Mouse (Mus musculus) hindbrain, embryonic 11.5 days (tissue): ENCODE measurements at regions not wholly inside any gene's neighbourhood (a gene's known extent, or its start where the extent isn't known, plus 50 kb on each side); places are given as distances from the start of the nearest gene placed in this dataset.
"Not testable (repeated sequence)": the region's sequence is repeated elsewhere in the genome, so short reads cannot be mapped to it uniquely, and the experiment has no call there.

Experiments used
- ATAC-seq: fragments of 200-750 bp; cut with Nextera tagmentation; 2 replicates; pipeline ENCODE4 v1.8.0; 2017; ENCODE audit warnings: mild to moderate bottlenecking, moderate TSS enrichment, moderate library complexity; ENCODE audit not compliant: low FRiP score
- DNase-seq: peaks from one replicate; pipeline ENCODE4 v3.0.0-alpha.2; 2015; ENCODE audit warnings: low spot score
- H3K27ac ChIP-seq: fragments of 300-500 bp; sonication (generic); 2 replicates; pipeline ENCODE4 v1.5.1; 2014; ENCODE audit warnings: mild to moderate bottlenecking, low read depth, low read length
- H3K27me3 ChIP-seq: fragments of 300-500 bp; sonication (generic); 2 replicates; pipeline ENCODE4 v1.6.1; 2014; ENCODE audit warnings: mild to moderate bottlenecking, low read length, moderate library complexity, mixed read lengths; ENCODE audit not compliant: control insufficient read depth, insufficient read depth
- H3K36me3 ChIP-seq: fragments of 300-500 bp; sonication (generic); 2 replicates; pipeline ENCODE4 v1.6.1; 2014; ENCODE audit warnings: mild to moderate bottlenecking, low read length, moderate library complexity, mixed read lengths; ENCODE audit not compliant: control insufficient read depth, insufficient read depth
- H3K4me1 ChIP-seq: fragments of 300-500 bp; sonication (generic); replicated peaks from 2 replicates; pipeline ENCODE4 v1.6.1; 2014; ENCODE audit warnings: low read length, mixed read lengths; ENCODE audit not compliant: control insufficient read depth, insufficient read depth
- H3K4me2 ChIP-seq: fragments of 300-500 bp; sonication (generic); replicated peaks from 2 replicates; pipeline ENCODE4 v1.6.1; 2014; ENCODE audit warnings: mild to moderate bottlenecking, low read depth, low read length
- H3K4me3 ChIP-seq: fragments of 300-500 bp; sonication (generic); 2 replicates; pipeline ENCODE4 v1.5.1; 2014; ENCODE audit warnings: low read depth, low read length
- H3K9ac ChIP-seq: fragments of 300-500 bp; sonication (generic); 2 replicates; pipeline ENCODE4 v1.6.1; 2014; ENCODE audit warnings: low read depth, low read length
- H3K9me3 ChIP-seq: fragments of 300-500 bp; sonication (generic); 2 replicates; pipeline ENCODE4 v1.6.1; 2016; ENCODE audit warnings: low read length; ENCODE audit not compliant: control insufficient read depth
- WGBS: fragments of 180-500 bp; shearing (Covaris S2); extraction: QIAGEN DNeasy Blood & Tissue Kit; methylation state at CpG from one replicate; pipeline ENCODE4 v1.1.7; 2014; 5-methylcytosine and 5-hydroxymethylcytosine counted together

DNA sequence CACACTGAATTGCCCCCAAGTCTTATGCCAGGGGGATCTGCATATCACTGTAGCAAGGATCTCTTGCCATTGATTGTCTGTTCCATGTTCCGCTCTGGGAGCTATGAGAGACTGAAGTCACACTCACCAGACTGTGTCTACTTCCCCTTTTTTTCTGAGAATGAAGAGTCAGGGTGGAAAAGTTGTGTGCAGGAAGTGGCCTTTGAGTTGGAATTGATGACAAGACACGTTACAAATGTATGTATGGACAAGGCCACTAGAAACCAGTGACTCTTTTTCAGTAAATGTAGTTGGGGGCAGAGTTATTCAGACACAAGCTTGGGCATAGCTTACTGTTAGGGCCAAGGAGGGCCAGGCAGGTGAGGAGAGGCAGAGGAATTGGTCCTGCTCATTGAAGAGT, 70.4 kb upstream of the Creb5 start:
- H3K4me3 ChIP-seq: no peak overlapping the region
- no peaks in the 10 kb centered on the region for H3K36me3 ChIP-seq
- ATAC-seq: no peak
- 78% methylated on average over 2 of the region's 2 CpGs for WGBS
- H3K4me1 ChIP-seq: peaks cover 2% of the 10 kb centered on the region; the same call in 1 of the 2 replicates
- no peak overlapping the region for H3K27ac ChIP-seq
- DNase-seq: no peak
- no peaks in the 10 kb centered on the region for H3K9me3 ChIP-seq
- H3K27me3 ChIP-seq: no peaks in the 10 kb centered on the region
- no peak overlapping the region for H3K4me2 ChIP-seq
- H3K9ac ChIP-seq: no peak overlapping the region

DNA sequence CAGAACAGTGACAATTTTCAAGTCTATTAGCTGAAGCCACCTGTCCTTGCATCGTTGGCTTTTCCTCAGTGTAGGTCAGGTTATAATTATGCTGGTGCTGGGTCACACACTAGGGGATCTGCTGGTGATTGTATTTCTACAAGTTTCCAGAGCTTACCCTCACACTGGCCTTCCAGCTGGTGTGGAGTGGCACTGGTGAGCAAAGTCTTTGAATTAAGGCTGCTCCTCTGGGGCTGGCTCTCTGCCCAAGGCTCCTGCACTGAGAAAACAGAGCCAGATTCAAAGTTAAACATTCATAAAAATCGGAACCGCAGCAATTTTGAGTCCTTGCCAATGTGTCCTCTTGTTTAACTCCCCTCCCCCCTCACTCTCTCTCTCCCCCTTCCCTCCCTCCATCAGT, 75.7 kb upstream of the Creb5 start:
- ATAC-seq (no peak), DNase-seq (no peak)
- Histone ChIP-seq H3K27me3 (no peaks in the 10 kb centered on the region), H3K4me1 (no peaks in the 10 kb centered on the region), H3K9me3 (no peaks in the 10 kb centered on the region), H3K36me3 (no peaks in the 10 kb centered on the region), H3K4me3 (no peak overlapping the region), H3K27ac (no peak overlapping the region), H3K9ac (no peak overlapping the region), H3K4me2 (no peak overlapping the region)
- WGBS: 88% methylated on average over 3 of the region's 3 CpGs

DNA sequence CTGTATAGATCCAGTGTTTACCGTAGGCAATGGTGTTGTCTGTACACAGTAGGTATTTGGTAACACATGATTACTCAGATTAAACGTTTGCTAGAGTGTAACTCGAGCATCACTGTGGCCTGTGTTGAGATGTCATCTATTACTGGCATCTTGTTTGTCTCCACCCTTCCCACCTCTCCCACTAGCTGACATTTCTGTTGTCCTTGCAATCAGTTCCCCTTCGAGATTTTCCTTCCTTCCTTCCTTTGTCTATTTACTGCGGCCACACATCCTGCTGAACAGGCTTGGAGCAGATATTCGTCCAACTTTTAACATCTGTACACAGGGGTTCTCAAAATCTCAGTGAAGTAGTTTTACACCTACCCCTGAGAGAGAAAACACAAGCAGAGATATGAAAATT, 77.7 kb upstream of the Creb5 start:
- DNase-seq: no peak
- no peaks in the 10 kb centered on the region for H3K36me3 ChIP-seq
- H3K27me3 ChIP-seq: no peaks in the 10 kb centered on the region
- H3K9me3 ChIP-seq: no peaks in the 10 kb centered on the region
- H3K27ac ChIP-seq: no peak overlapping the region
- no peak overlapping the region for H3K4me3 ChIP-seq
- WGBS: 79% methylated on average over 6 of the region's 6 CpGs
- no peaks in the 10 kb centered on the region for H3K4me1 ChIP-seq
- ATAC-seq: no peak
- no peak overlapping the region for H3K4me2 ChIP-seq
- H3K9ac ChIP-seq: no peak overlapping the region

DNA sequence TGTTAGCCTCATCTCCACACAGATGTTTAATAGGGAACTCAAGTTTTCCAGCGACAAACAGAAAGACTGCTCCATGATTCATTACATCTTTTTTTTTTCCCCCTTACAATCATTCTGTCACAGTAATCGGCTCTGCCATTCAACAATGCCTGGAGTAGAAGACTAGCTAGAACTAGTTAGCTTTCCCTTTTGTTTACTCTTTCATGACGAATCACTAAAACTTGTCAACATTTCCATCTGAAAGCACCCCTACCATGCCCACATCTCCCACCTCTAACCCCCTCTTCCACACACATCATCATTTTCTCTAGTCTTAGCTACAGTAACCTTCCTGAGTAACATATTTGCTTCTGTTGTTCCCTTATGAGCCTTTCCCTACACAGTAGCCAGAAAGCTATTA, 78.6 kb upstream of the Creb5 start:
- WGBS: 34% methylated on average over 3 of the region's 3 CpGs
- no peaks in the 10 kb centered on the region for H3K27me3 ChIP-seq
- no peak overlapping the region for H3K27ac ChIP-seq
- ATAC-seq (no peak), DNase-seq (no peak)
- H3K4me3 ChIP-seq: no peak overlapping the region
- no peak overlapping the region for H3K9ac ChIP-seq
- no peaks in the 10 kb centered on the region for H3K9me3 ChIP-seq
- H3K36me3 ChIP-seq: no peaks in the 10 kb centered on the region
- H3K4me1 ChIP-seq: no peaks in the 10 kb centered on the region
- no peak overlapping the region for H3K4me2 ChIP-seq

DNA sequence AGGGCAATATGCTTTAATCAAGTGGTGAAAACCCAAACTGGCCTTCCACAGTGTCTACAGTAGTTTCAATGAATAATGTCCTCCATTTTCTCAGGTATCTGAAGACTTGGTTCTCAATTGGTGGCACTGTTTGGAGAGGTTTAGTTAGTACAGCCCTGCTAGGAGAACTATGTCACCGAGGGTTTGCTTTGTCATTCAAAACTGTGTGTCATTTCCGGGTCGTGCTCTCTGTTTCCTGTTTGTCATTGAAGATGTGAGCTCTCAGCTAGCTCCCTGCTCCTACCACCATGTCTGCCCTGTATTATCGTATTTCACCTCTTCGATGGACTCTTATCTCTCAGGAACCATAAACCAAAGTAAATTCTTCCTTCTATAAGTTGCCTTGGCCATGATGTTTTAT, 79.3 kb upstream of the Creb5 start:
- ATAC-seq (no peak), DNase-seq (no peak)
- H3K9ac ChIP-seq: no peak overlapping the region
- no peak overlapping the region for H3K4me3 ChIP-seq
- 76% methylated on average over 5 of the region's 5 CpGs for WGBS
- no peaks in the 10 kb centered on the region for H3K4me1 ChIP-seq
- no peaks in the 10 kb centered on the region for H3K36me3 ChIP-seq
- H3K27me3 ChIP-seq: no peaks in the 10 kb centered on the region
- H3K4me2 ChIP-seq: no peak overlapping the region
- H3K27ac ChIP-seq: no peak overlapping the region
- no peaks in the 10 kb centered on the region for H3K9me3 ChIP-seq

DNA sequence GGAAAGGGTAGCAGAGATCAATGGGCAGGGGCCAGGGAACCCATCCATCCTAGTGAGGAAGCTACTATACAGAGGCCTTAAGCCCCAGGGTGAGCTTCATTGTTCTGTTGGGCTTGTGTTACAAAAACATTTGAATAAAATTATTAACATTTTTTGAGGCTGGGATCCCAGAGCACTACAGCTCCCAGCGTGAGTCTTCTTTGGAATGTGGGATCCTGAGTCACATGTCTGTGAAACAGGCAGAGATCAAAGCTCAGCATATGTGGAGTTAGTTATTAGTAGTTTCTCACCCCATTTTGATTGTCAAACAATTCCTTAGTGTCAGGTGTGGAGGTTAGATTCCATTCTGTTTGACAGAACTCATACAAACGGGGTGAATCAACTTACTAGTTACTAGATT, 79.7 kb upstream of the Creb5 start:
- no peak overlapping the region for H3K4me3 ChIP-seq
- no peak overlapping the region for H3K9ac ChIP-seq
- no peak for DNase-seq
- no peak overlapping the region for H3K4me2 ChIP-seq
- no peak for ATAC-seq
- no peaks in the 10 kb centered on the region for H3K27me3 ChIP-seq
- H3K9me3 ChIP-seq: no peaks in the 10 kb centered on the region
- H3K36me3 ChIP-seq: no peaks in the 10 kb centered on the region
- WGBS: 65% methylated on average over 2 of the region's 2 CpGs
- H3K4me1 ChIP-seq: no peaks in the 10 kb centered on the region
- H3K27ac ChIP-seq: no peak overlapping the region

DNA sequence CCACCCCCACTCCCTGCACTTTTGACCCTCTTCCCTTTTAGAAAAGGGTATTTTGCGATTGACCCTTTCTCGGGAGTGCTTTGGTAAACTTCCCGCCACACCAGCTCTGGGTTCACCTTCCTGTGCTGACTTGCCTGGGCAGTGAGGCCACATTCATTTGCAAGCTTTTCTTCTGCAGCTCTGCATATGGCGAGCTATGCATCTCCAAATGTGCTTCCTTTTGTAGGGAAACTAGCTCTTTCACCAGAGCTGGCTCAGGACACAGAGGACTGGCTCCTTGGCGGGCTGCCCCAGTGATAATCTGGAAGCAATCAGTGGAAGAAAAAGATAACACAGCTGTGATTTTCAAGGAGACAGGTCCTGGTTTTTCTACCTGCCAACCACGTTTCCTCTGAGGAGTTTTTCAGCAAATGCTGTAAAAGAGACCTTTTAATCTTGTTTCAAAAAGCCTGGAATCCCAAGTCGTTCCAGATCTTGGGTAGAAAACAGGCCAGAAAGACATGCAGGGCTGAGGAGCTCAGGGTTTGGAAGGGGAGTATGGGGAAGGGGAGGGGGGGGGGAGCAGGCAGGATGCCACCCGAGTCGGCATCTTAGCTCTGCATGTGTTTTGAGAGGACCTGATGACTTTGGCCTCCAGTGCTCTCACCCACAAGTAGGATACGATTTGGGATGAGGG, 85.7 kb upstream of the Creb5 start:
- ATAC-seq: no peak
- no peaks in the 10 kb centered on the region for H3K36me3 ChIP-seq

DNA sequence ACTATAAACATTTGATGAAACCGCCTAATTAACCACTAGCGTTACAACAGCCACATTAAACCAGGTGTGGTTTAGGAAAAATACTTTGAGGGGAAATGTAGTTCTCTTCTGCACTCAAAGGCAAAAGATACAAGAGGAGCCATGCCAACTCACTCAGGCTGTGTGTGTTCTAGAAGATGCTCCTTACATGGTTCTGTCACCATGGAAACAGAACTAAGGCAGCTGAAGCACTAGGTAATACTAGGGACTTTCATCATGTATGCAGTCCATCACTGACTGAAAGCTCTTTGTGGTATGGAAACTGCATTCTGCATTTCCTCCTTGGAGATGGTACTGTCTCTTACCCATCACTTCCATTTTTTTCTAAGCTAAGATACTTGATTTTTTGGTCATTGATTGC, 87.6 kb upstream of the Creb5 start:
- WGBS: 96% methylated on average over 2 of the region's 2 CpGs
- no peaks in the 10 kb centered on the region for H3K27me3 ChIP-seq

More for the DNA sequence above, 85.7 kb upstream of the Creb5 start:
- Histone ChIP-seq H3K9ac (no peak overlapping the region), H3K4me1 (no peaks in the 10 kb centered on the region), H3K4me3 (no peak overlapping the region), H3K4me2 (no peak overlapping the region), H3K27ac (no peak overlapping the region), H3K27me3 (no peaks in the 10 kb centered on the region), H3K9me3 (no peaks in the 10 kb centered on the region)
- DNase-seq: no peak
- 13% methylated on average over 10 of the region's 10 CpGs for WGBS

DNA sequence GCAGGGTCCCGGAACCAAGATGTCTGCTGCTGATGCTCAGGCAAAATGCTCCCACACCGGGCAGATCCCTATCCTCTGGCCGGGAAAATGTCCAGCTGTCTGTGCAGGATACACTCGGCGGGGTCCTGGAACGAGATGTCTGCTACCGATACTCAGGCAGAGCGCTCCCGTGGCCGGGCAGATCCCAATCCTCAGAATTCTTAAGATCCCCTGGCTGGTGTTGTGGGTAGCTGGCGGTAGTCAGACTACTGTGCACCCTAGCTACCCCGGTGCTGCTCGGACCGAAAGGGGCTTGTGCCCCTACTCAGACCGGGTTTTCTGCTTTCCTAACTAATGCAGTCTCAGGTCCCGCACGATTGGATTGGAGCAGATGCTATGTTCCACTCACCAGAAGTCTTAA, 104.9 kb upstream of the Creb5 start:
- H3K9me3 ChIP-seq, H3K27ac ChIP-seq, H3K4me3 ChIP-seq, DNase-seq, H3K9ac ChIP-seq, H3K4me2 ChIP-seq, ATAC-seq, H3K4me1 ChIP-seq, H3K27me3 ChIP-seq, H3K36me3 ChIP-seq: not testable (repeated sequence)
- WGBS: 95% methylated on average over 17 of the region's 17 CpGs

More for the DNA sequence above, 87.6 kb upstream of the Creb5 start:
- Histone ChIP-seq H3K9me3 (no peaks in the 10 kb centered on the region), H3K4me2 (no peak overlapping the region), H3K4me1 (no peaks in the 10 kb centered on the region), H3K36me3 (no peaks in the 10 kb centered on the region), H3K4me3 (no peak overlapping the region), H3K9ac (no peak overlapping the region), H3K27ac (no peak overlapping the region)
- DNase-seq (no peak), ATAC-seq (no peak)
